Mouse (Mus musculus) layer of hippocampus, adult 2 months (tissue): ENCODE results near the gene Cnnm3. TPM values are rescaled to one million over a fixed set of nuclear protein-coding genes. Genes with fewer than 3 reads are reported as not detected.

Experiments
- DNase-seq, 2 experiments: peaks; one replicate each; pipeline ENCODE4 v3.0.0; 2022; ENCODE audit warnings: low spot score in 2 of 2
- H3K27ac ChIP-seq: fragments of 200-600 bp; 2 replicates; pipeline ENCODE4 v1.8.1; 2022
- H3K4me3 ChIP-seq: fragments of 200-600 bp; 2 replicates; pipeline ENCODE4 v1.8.1; 2022; ENCODE audit warnings: mild to moderate bottlenecking
- CTCF ChIP-seq: fragments of 200-600 bp; conservative IDR thresholded peaks from 2 replicates; pipeline ENCODE4 v1.8.1; 2022; ENCODE audit warnings: antibody characterized with exemption, mild to moderate bottlenecking, moderate library complexity
- total RNA-seq, 2 experiments: library from RNA; stranded (reverse); gene quantifications; 2 replicates each; pipeline ENCODE4 v1.2.3; 2021

Cnnm3 gene
- total RNA-seq, 2 experiments from 2014 or later = 33.1 to 38.1 TPM

GRCm38 (mm10) chr1:36479903-36480899 lies 31.5 kb upstream of the Cnnm3 start:
- TF ChIP-seq CTCF = no peak
- H3K27ac ChIP-seq = no peak overlapping the region

GRCm38 (mm10) chr1:36483825-36484224 lies 27.8 kb upstream of the Cnnm3 start:
- DNase-seq = no peak
- Histone ChIP-seq H3K27ac (no peak overlapping the region), H3K4me3 (no peak overlapping the region)
- TF ChIP-seq CTCF = no peak

More at GRCm38 (mm10) chr1:36479903-36480899, 31.5 kb upstream of the Cnnm3 start:
- no peak overlapping the region for H3K4me3 ChIP-seq
- DNase-seq = no peak

- TF ChIP-seq CTCF = no peak
- no peak for DNase-seq
- no peak overlapping the region for H3K4me3 ChIP-seq
- H3K27ac ChIP-seq = no peak overlapping the region
Measured at GRCm38 (mm10) chr1:36485080-36485479, 26.6 kb upstream of the Cnnm3 start.

- no peak overlapping the region for H3K4me3 ChIP-seq
- TF ChIP-seq CTCF = no peak
- no peak overlapping the region for H3K27ac ChIP-seq
- DNase-seq = no peak
Measured at GRCm38 (mm10) chr1:36487111-36487510, 24.6 kb upstream of the Cnnm3 start.

- no peak for TF ChIP-seq CTCF
- DNase-seq = no peak
- no peak overlapping the region for H3K4me3 ChIP-seq
- H3K27ac ChIP-seq = no peak overlapping the region
Measured at GRCm38 (mm10) chr1:36489661-36490060, 22.0 kb upstream of the Cnnm3 start.

- DNase-seq = no peak
- H3K4me3 ChIP-seq = no peak overlapping the region
- peak; percentile 68 for TF ChIP-seq CTCF
- no peak overlapping the region for H3K27ac ChIP-seq
Measured at GRCm38 (mm10) chr1:36492416-36493139, 19.1 kb upstream of the Cnnm3 start.

- no peak for DNase-seq
- Histone ChIP-seq H3K27ac (no peak overlapping the region), H3K4me3 (no peak overlapping the region)
- TF ChIP-seq CTCF = no peak
Measured at GRCm38 (mm10) chr1:36493299-36493698, 18.4 kb upstream of the Cnnm3 start.

GRCm38 (mm10) chr1:36496719-36497118 lies 14.9 kb upstream of the Cnnm3 start:
- Histone ChIP-seq H3K4me3 (no peak overlapping the region), H3K27ac (no peak overlapping the region)
- peak in 1 of 2 experiments; percentile 47 for DNase-seq
- TF ChIP-seq CTCF = peak; percentile 76

- no peak overlapping the region for H3K4me3 ChIP-seq
- TF ChIP-seq CTCF = no peak
- DNase-seq = no peak
- H3K27ac ChIP-seq = no peak overlapping the region
Measured at GRCm38 (mm10) chr1:36497312-36497711, 14.4 kb upstream of the Cnnm3 start.

GRCm38 (mm10) chr1:36501261-36501660 lies 10.4 kb upstream of the Cnnm3 start:
- peak; percentile 52 to 77 for DNase-seq
- no peak overlapping the region for H3K4me3 ChIP-seq
- TF ChIP-seq CTCF = peak; percentile 97
- H3K27ac ChIP-seq = no peak overlapping the region

GRCm38 (mm10) chr1:36508238-36508637 lies 3.4 kb upstream of the Cnnm3 start:
- no peak for TF ChIP-seq CTCF
- no peak for DNase-seq
- Histone ChIP-seq H3K4me3 (no peak overlapping the region), H3K27ac (no peak overlapping the region)

- peak overlapping the region; percentile 99 for H3K27ac ChIP-seq
- peak overlapping the region; percentile 86 for H3K4me3 ChIP-seq
Measured at GRCm38 (mm10) chr1:36512089-36512965, 660 bp downstream of the Cnnm3 start.

More at GRCm38 (mm10) chr1:36512089-36512965, 660 bp downstream of the Cnnm3 start:
- DNase-seq = peak; percentile 26 to 46
- TF ChIP-seq CTCF = no peak; the same call in 1 of the 2 replicates
